Mouse (Mus musculus): ENCODE measurements around the gene Lbr.
"Not testable (repeated sequence)": the region's sequence is repeated elsewhere in the genome, so short reads cannot be mapped to it uniquely, and the experiment has no call there.

Gene Lbr

GRCm38 (mm10) chr1:181852466-181852865 lies 9.6 kb upstream of the Lbr start:
- DNase-seq (ENCODE audit: low read depth, low spot score), result no peak

- no peak for DNase-seq (ENCODE audit: low read depth, low spot score)
Observed at GRCm38 (mm10) chr1:181851521-181852310, 8.9 kb upstream of the Lbr start.

- peak; percentile 56 for DNase-seq (ENCODE audit: low read depth, low spot score)
Observed at GRCm38 (mm10) chr1:181850441-181850840, 7.6 kb upstream of the Lbr start.

GRCm38 (mm10) chr1:181848210-181848609 lies 5.4 kb upstream of the Lbr start:
- DNase-seq (ENCODE audit: low read depth, low spot score), result peak; percentile 33

- no peak for DNase-seq (ENCODE audit: low read depth, low spot score)
Observed at GRCm38 (mm10) chr1:181847396-181847795, 4.5 kb upstream of the Lbr start.

GRCm38 (mm10) chr1:181845767-181846166 lies 2.9 kb upstream of the Lbr start:
- no peak for DNase-seq (ENCODE audit: low read depth, low spot score)

GRCm38 (mm10) chr1:181844874-181845547 lies 2.2 kb upstream of the Lbr start:
- no peak for DNase-seq (ENCODE audit: low read depth, low spot score)

GRCm38 (mm10) chr1:181841864-181842672 lies 778 bp downstream of the Lbr start:
- DNase-seq (ENCODE audit: low read depth, low spot score), result peak; percentile 97

GRCm38 (mm10) chr1:181841396-181841795 lies 1.4 kb downstream of the Lbr start:
- DNase-seq (ENCODE audit: low read depth, low spot score), result no peak

- DNase-seq (ENCODE audit: low read depth, low spot score), result no peak
Observed at GRCm38 (mm10) chr1:181839746-181840366, 3.0 kb downstream of the Lbr start.

- DNase-seq (ENCODE audit: low read depth, low spot score), result no peak
Observed at GRCm38 (mm10) chr1:181838111-181838510, 4.7 kb downstream of the Lbr start.

GRCm38 (mm10) chr1:181833143-181833542 lies 9.7 kb downstream of the Lbr start:
- DNase-seq (ENCODE audit: low read depth, low spot score), result no peak

- no peak for DNase-seq (ENCODE audit: low read depth, low spot score)
Observed at GRCm38 (mm10) chr1:181832720-181833119, 10.1 kb downstream of the Lbr start.

GRCm38 (mm10) chr1:181828365-181828764 lies 14.5 kb downstream of the Lbr start:
- DNase-seq (ENCODE audit: low read depth, low spot score), result no peak

GRCm38 (mm10) chr1:181826716-181827115 lies 16.1 kb downstream of the Lbr start:
- no peak for DNase-seq (ENCODE audit: low read depth, low spot score)

GRCm38 (mm10) chr1:181811481-181812223 lies 31.2 kb downstream of the Lbr start:
- DNase-seq (ENCODE audit: low read depth, low spot score), result no peak

GRCm38 (mm10) chr1:181800667-181801066 lies 42.2 kb downstream of the Lbr start:
- DNase-seq (ENCODE audit: low read depth, low spot score), result no peak

GRCm38 (mm10) chr1:181799911-181800310 lies 42.9 kb downstream of the Lbr start:
- DNase-seq (ENCODE audit: low read depth, low spot score), result no peak

- peak; percentile 12 for DNase-seq (ENCODE audit: low read depth, low spot score)
Observed at GRCm38 (mm10) chr1:181793541-181793940, 49.3 kb downstream of the Lbr start.

- DNase-seq (ENCODE audit: low read depth, low spot score), result no peak
Observed at GRCm38 (mm10) chr1:181789952-181790351, 52.9 kb downstream of the Lbr start.

- not testable (repeated sequence) for DNase-seq (ENCODE audit: low read depth, low spot score)
Observed at GRCm38 (mm10) chr1:181782600-181782999, 60.2 kb downstream of the Lbr start.
